Mouse (Mus musculus) urinary bladder, adult 18-20 months (tissue): ENCODE results near the gene Olfr1493-ps1.

ENCODE experiments used
- DNase-seq, 2 experiments: peaks; one replicate each; pipeline ENCODE4 v3.0.0; 2022; ENCODE audit warnings: low spot score in 2 of 2, mixed read lengths in 2 of 2

Gene Olfr1493-ps1

DNA sequence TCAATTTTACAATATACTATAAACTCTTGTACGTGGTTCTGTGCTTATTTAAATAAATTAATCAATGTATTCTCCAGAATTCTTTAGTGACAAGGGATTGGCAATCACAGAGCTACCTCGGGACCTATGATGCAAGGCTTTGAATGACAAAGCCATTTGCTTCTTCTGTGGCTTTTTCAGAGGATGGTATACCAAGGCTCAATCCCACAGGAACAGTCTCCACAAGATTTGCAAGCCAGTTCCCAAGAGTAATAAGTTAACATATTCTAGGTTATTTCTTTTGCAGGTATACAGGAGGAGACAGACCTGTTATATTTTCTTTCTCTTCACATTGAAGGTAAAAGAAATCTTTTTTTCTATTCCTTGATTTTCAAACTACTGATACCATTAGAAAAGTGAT, at the start of gene Olfr1493-ps1:
TSS of gene Olfr1493-ps1 (plus strand) at position 301 of the 400 bp plus-strand sequence.
- DNase-seq: no peak

DNA sequence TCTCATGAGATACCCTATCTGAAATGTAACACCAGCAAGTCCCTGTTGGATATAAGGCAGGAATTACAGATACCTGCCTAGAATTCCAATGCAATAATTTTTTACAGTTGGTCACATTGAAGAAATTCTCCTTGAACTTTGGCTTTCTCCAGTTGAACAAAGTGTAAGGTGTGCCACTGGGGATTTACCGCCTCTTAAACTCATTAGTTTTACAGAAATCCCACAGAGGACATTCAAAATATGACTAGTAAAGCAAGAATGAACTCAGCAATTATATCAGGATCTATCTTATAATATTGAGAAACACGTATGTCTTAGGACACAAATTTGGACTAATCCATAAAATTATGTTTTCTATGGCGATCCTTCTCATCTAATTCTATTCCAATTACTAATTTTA, 26.1 kb upstream of the Olfr1493-ps1 start, which contains the start of gene Olfr1491:
TSS of gene Olfr1491 (plus strand) at position 301 of the 400 bp plus-strand sequence.
- DNase-seq: no peak

DNA sequence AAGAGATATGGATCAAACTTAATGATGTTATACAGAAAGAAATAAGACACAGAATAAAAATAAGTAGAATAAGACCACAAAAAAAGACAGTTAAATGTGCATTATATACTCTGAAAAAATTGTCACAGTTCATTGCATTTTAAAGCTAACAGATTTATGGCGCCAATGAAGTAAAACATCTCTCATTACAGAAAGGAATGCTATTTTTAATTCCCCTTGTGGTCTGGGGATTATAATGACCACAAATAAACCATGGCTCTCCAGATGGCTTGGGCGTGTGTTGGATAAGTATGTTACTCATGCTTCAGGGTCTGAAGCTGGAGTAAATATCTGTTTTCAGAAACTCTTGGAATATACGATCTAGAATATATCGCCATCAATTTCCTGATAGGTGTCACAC, 16.4 kb downstream of the Olfr1493-ps1 start, which contains the start of gene Olfr1494:
TSS of gene Olfr1494 (plus strand) at position 301 of the 400 bp plus-strand sequence.
- no peak for DNase-seq

DNA sequence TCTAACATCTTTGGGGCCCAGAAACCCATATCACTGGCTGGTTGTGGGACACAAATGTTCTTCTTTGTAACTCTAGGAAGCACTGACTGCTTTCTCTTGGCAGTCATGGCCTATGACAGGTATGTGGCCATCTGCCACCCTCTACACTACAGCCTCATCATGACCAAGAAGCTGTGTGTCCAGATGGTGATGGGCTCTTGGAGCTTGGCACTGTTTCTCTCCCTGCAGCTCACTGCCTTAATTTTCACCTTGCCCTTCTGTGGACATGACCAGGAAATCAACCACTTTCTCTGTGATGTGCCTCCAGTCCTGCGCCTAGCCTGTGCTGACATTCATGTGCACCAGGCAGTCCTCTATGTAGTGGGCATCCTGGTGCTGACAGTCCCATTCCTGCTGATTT, 26.3 kb downstream of the Olfr1493-ps1 start:
- no peak for DNase-seq

DNA sequence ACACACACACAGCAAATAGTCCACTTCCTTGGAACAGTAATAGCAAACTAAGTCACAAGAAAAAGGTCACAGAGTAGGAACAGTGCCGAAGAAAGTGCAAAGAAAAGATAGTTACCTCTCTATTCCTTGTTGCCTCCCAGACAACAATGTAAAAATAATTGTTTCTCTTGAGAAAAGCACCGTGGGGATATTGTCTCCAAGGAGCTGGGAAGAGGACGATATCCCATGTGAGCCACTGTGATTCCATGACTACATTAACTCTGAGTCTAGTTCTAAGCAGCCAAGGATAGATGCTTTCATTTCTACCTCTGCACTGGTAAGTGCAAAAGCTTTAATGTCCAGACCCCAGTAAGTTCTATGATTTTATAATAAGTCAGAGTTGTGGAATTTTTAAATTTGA, 41.2 kb downstream of the Olfr1493-ps1 start, which contains the start of gene Olfr1495:
TSS of gene Olfr1495 (plus strand) at position 301 of the 400 bp plus-strand sequence.
- DNase-seq: no peak

DNA sequence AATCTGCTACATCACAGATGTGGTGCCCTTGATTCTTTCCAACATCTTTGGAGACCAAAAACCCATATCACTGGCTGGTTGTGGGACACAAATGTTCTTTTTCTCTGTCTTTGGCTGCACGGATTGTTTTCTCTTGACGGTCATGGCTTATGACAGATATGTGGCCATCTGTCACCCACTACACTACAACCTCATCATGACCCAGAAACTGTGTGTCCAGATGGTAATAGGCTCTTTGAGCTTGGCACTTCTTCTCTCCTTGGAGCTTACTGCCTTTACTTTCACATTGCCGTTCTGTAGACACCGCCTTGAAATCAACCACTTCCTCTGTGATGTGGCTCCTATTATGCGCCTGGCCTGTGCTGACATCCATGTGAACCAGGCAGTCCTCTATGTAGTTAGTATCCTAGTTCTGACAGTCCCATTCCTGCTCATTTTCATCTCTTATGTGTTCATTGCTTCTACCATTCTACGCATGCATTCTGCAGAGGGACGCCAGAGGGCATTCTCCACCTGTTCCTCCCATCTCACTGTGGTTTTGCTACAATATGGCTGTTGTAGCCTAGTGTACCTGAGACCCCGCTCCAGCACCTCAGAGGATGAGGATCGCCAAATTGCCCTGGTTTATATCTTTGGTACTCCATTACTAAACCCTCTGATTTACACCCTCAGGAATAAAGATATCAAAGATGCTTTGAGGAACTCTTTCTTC, 45.6 kb downstream of the Olfr1493-ps1 start:
- DNase-seq: no peak

DNA sequence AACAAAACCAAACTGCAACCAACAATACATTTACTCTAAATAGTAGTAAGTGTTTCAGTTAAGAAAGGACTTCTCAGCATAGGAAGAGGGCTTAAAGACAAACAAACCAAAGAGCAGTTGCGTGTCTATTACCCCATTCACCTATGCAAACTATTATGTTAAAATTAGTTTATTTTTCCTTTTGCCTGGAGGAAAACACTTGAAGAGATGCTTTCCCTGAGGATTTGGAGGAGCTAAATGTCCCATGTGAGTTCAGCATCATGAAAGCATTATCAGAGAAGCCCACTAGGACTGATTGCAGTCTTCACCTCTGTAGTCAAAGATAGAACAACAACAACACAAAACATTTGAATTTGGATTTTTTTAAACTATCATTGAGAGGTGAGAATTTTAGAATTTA, 54.5 kb downstream of the Olfr1493-ps1 start, which contains the start of gene Olfr1496:
TSS of gene Olfr1496 (plus strand) at position 301 of the 400 bp plus-strand sequence.
- DNase-seq: no peak
